Mouse (Mus musculus): Measurements from ENCODE around the gene Fthl17e. TPM values are rescaled to one million over a fixed set of nuclear protein-coding genes. Genes with fewer than 3 reads are reported as not detected.

Fthl17e gene
- polyA plus RNA-seq, 1 experiment from 2014 or later, result not detected

Other genes starting within 250 kb of the Fthl17e start
- not detected in 2 replicates for gene Ssxb5, start 229.8 kb upstream of the Fthl17e start, polyA plus RNA-seq (2014; fragmentation: Nextera tagmentation; extraction: Ambion mirVana)
- not detected in 2 replicates for gene Gm6592, start 189.5 kb upstream of the Fthl17e start, polyA plus RNA-seq (2014; fragmentation: Nextera tagmentation; extraction: Ambion mirVana)
- not detected in 2 replicates for gene Gm5751, start 159.2 kb upstream of the Fthl17e start, polyA plus RNA-seq (2014; fragmentation: Nextera tagmentation; extraction: Ambion mirVana)
- gene B630019K06Rik, start 141.1 kb upstream of the Fthl17e start, polyA plus RNA-seq (2014; fragmentation: Nextera tagmentation; extraction: Ambion mirVana), result 39.1 and 40.7 TPM in 2 replicates
- gene Fthl17b, start 70.5 kb upstream of the Fthl17e start, polyA plus RNA-seq (2014; fragmentation: Nextera tagmentation; extraction: Ambion mirVana), result not detected in 2 replicates
- not detected in 2 replicates for gene Fthl17c, start 56.9 kb upstream of the Fthl17e start, polyA plus RNA-seq (2014; fragmentation: Nextera tagmentation; extraction: Ambion mirVana)
- gene Fthl17d, start 46.7 kb upstream of the Fthl17e start, polyA plus RNA-seq (2014; fragmentation: Nextera tagmentation; extraction: Ambion mirVana), result not detected in 2 replicates
- not detected in 2 replicates for gene Fthl17f, start 29.5 kb downstream of the Fthl17e start, polyA plus RNA-seq (2014; fragmentation: Nextera tagmentation; extraction: Ambion mirVana)
- gene 4930402K13Rik, start 71.1 kb downstream of the Fthl17e start, polyA plus RNA-seq (2014; fragmentation: Nextera tagmentation; extraction: Ambion mirVana), result not detected in 2 replicates
- gene Lancl3, start 166.4 kb downstream of the Fthl17e start, polyA plus RNA-seq (2014; fragmentation: Nextera tagmentation; extraction: Ambion mirVana), result 4.0 and 4.1 TPM in 2 replicates
- gene Gm14862, start 223.4 kb downstream of the Fthl17e start, polyA plus RNA-seq (2014; fragmentation: Nextera tagmentation; extraction: Ambion mirVana), result not detected in 2 replicates
- gene Xk, start 239.3 kb downstream of the Fthl17e start, polyA plus RNA-seq (2014; fragmentation: Nextera tagmentation; extraction: Ambion mirVana), result 7.0 and 7.2 TPM in 2 replicates